Mouse (Mus musculus) hematopoietic multipotent progenitor cell, adult 10-12 weeks (in vitro differentiated cells): ENCODE data around the gene Sec24b. TPM values are rescaled to one million over a fixed set of nuclear protein-coding genes. Genes with fewer than 3 reads are reported as not detected.

Experiments
- polyA plus RNA-seq: library from polyadenylated mRNA; stranded (reverse); fragments of >175 nt; gene quantifications from 2 replicates; pipeline ENCODE4 v1.2.3, GENCODE M21; 2012; ENCODE audit warnings: low replicate concordance

Sec24b gene
- 63.2 and 105 TPM in 2 replicates for polyA plus RNA-seq

GRCm38 (mm10) chr3:130061281-130061680 is at the start of gene Sec24b:
Gene Sec24b, minus strand, starts transcription at chr3:130061553.

GRCm38 (mm10) chr3:129969432-129970395 is 91.6 kb downstream of the Sec24b start, which contains the start of gene Mcub:
Gene Mcub, minus strand, starts transcription at chr3:129970206.

Other genes starting within 250 kb of the Sec24b start
- gene Rrh, start 239.0 kb downstream of the Sec24b start, polyA plus RNA-seq = not detected in 2 replicates
- gene Gar1, start 230.2 kb downstream of the Sec24b start, polyA plus RNA-seq = 30.4 and 47.2 TPM in 2 replicates
- not detected in 2 replicates for gene Cfi, start 225.7 kb downstream of the Sec24b start, polyA plus RNA-seq
- 27.4 and 31.3 TPM in 2 replicates for gene Pla2g12a, start 182.9 kb downstream of the Sec24b start, polyA plus RNA-seq
- gene Casp6, start 160.1 kb downstream of the Sec24b start, polyA plus RNA-seq = 13.0 and 15.3 TPM in 2 replicates
- 17.2 and 33.5 TPM in 2 replicates for gene Mcub, start 91.3 kb downstream of the Sec24b start, polyA plus RNA-seq
- 0.03 TPM in 1 of 2 replicates, not detected in the other for gene Col25a1, start 69.9 kb upstream of the Sec24b start, polyA plus RNA-seq